Mouse (Mus musculus) spleen, adult 2 months (tissue): ENCODE measurements around the gene Rpl13a. TPM values are rescaled to one million over a fixed set of nuclear protein-coding genes. Genes with fewer than 3 reads are reported as not detected.
A peak's percentile ranks its signal among the peaks of the same experiment; 100 is the strongest.
"Not testable (repeated sequence)": the region's sequence is repeated elsewhere in the genome, so short reads cannot be mapped to it uniquely, and the experiment has no call there.

Experiments
- DNase-seq, 2 experiments: peaks; one replicate each; pipeline versions ENCODE4 v3.0.0 to v3.0.0-alpha.2; 2012 to 2021; ENCODE audit warnings: low spot score in 2 of 2, low read depth in 1 of 2
- H3K27ac ChIP-seq: fragments of 200-500 bp; 2 replicates; pipeline ENCODE4 v1.5.1; 2012; ENCODE audit warnings: low read length, inconsistent platforms; ENCODE audit not compliant: insufficient read depth
- H3K27me3 ChIP-seq: fragments of 200-500 bp; 2 replicates; pipeline ENCODE4 v1.6.1; 2012; ENCODE audit warnings: mild to moderate bottlenecking, moderate library complexity, low read length, inconsistent platforms; ENCODE audit not compliant: control insufficient read depth, insufficient read depth
- H3K36me3 ChIP-seq: fragments of 200-500 bp; 2 replicates; pipeline ENCODE4 v1.6.1; 2012; ENCODE audit warnings: mild to moderate bottlenecking, low read length, inconsistent platforms; ENCODE audit not compliant: control insufficient read depth, insufficient read depth
- H3K4me1 ChIP-seq: fragments of 200-500 bp; 2 replicates; pipeline ENCODE4 v1.6.1; 2011; ENCODE audit warnings: inconsistent platforms; ENCODE audit not compliant: control insufficient read depth, insufficient read depth, insufficient read length
- H3K4me3 ChIP-seq: fragments of 200-500 bp; 2 replicates; pipeline ENCODE4 v1.5.1; 2011; ENCODE audit warnings: mild to moderate bottlenecking, inconsistent platforms; ENCODE audit not compliant: insufficient read depth, insufficient read length; ENCODE audit errors: extremely low read depth
- CTCF ChIP-seq: fragments of 200-500 bp; IDR thresholded peaks from 2 replicates; pipeline ENCODE4 v1.5.1; 2011; ENCODE audit warnings: mild to moderate bottlenecking, inconsistent platforms; ENCODE audit not compliant: insufficient read depth, insufficient read length, insufficient replicate concordance; ENCODE audit errors: extremely low read depth
- POLR2A ChIP-seq: fragments of 200-500 bp; IDR thresholded peaks from 2 replicates; pipeline ENCODE4 v1.6.1; 2011; ENCODE audit warnings: low read depth, low read length, inconsistent platforms
- WGBS: fragments of 180-500 bp; shearing (Covaris S2); methylation state at CpG from one replicate; pipeline ENCODE4 v1.1.7; 2018; 5-methylcytosine and 5-hydroxymethylcytosine counted together
- polyA plus RNA-seq: library from polyadenylated mRNA; depleted of rRNA; stranded (reverse); fragments of >200 nt; gene quantifications from 2 replicates; pipeline ENCODE4 v1.2.3, GENCODE M21; 2012

The Rpl13a gene
- polyA plus RNA-seq, 1 experiment: 1,860 TPM

- Histone ChIP-seq H3K36me3 (peaks cover 6% of the 10 kb centered on the region), H3K4me3 (no peak overlapping the region), H3K4me1 (no peaks in the 10 kb centered on the region; the same call in 1 of the 2 replicates), H3K27ac (no peak overlapping the region), H3K27me3 (no peaks in the 10 kb centered on the region)
- TF ChIP-seq CTCF: no peak
- TF ChIP-seq POLR2A: no peak
- 92% methylated on average over 14 of the region's 14 CpGs for WGBS
- DNase-seq: no peak
These were observed 28.9 kb upstream of the Rpl13a start for GRCm38 (mm10) chr7:45157459-45157858.

DNA sequence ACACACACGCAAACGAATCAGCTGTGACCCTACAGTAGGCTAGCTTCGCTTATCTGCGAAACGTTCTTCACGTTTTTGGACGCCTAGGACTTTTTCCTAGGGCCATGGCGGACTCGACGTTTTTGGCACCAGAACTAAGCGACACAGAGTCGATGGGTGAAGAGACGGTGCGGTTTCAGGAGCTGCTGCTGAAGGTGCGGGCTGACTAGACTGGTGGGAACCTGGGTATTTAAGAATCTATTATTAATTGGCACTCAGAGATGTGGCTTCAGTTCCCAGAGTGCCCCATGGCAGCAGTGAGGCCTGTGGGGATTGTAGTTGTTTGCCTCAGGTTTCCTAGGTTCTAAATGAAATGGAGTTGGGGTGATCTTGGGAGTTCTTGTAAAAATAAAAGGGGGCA lies 27.6 kb upstream of the Rpl13a start:
- 95% methylated on average over 15 of the region's 15 CpGs for WGBS
- no peak for TF ChIP-seq POLR2A
- no peak for TF ChIP-seq CTCF
- Histone ChIP-seq H3K4me1 (no peaks in the 10 kb centered on the region; the same call in 1 of the 2 replicates), H3K4me3 (no peak overlapping the region), H3K36me3 (peaks cover 6% of the 10 kb centered on the region), H3K27ac (no peak overlapping the region), H3K27me3 (no peaks in the 10 kb centered on the region)
- no peak for DNase-seq

GRCm38 (mm10) chr7:45155590-45155989 lies 27.0 kb upstream of the Rpl13a start:
- DNase-seq: no peak
- Histone ChIP-seq H3K4me1 (no peaks in the 10 kb centered on the region; the same call in 1 of the 2 replicates), H3K36me3 (peaks cover 6% of the 10 kb centered on the region), H3K27me3 (no peaks in the 10 kb centered on the region), H3K4me3 (no peak overlapping the region), H3K27ac (no peak overlapping the region)
- TF ChIP-seq CTCF: no peak
- no peak for TF ChIP-seq POLR2A
- WGBS: 95% methylated on average over 9 of the region's 9 CpGs

DNA sequence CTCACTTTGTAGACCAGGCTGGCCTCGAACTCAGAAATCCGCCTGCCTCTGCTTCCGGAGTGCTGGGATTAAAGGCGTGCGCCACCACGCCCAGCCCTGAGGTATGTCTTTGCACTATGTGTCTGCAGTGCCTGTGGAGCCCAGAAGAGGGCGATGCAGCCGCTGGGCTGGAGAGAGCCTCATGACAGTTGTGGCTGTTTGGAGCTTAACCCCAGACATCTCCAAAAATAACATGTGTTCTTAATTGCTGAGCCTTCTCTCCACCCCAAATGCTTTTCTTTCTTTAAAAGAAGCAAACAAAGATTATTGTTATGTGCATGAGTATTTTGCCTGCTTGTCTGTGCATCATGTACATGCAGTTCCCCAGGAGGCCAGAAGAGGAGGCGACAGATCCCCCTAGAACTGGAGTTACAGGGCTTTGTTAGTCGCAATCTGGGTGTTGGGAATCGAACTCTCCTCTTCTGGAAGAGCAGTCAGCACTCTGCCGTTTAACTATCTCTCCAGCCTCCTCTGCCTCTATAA lies 26.5 kb upstream of the Rpl13a start:
- no peaks in the 10 kb centered on the region; the same call in 1 of the 2 replicates for H3K4me1 ChIP-seq
- TF ChIP-seq POLR2A (no peak), CTCF (peak; percentile 7; the same call in 1 of the 2 replicates)
- peak in 1 of 2 experiments; percentile 22 for DNase-seq
- H3K27me3 ChIP-seq: no peaks in the 10 kb centered on the region
- H3K36me3 ChIP-seq: peaks cover 6% of the 10 kb centered on the region
- H3K27ac ChIP-seq: no peak overlapping the region
- H3K4me3 ChIP-seq: no peak overlapping the region
- WGBS: 78% methylated on average over 12 of the region's 12 CpGs

DNA sequence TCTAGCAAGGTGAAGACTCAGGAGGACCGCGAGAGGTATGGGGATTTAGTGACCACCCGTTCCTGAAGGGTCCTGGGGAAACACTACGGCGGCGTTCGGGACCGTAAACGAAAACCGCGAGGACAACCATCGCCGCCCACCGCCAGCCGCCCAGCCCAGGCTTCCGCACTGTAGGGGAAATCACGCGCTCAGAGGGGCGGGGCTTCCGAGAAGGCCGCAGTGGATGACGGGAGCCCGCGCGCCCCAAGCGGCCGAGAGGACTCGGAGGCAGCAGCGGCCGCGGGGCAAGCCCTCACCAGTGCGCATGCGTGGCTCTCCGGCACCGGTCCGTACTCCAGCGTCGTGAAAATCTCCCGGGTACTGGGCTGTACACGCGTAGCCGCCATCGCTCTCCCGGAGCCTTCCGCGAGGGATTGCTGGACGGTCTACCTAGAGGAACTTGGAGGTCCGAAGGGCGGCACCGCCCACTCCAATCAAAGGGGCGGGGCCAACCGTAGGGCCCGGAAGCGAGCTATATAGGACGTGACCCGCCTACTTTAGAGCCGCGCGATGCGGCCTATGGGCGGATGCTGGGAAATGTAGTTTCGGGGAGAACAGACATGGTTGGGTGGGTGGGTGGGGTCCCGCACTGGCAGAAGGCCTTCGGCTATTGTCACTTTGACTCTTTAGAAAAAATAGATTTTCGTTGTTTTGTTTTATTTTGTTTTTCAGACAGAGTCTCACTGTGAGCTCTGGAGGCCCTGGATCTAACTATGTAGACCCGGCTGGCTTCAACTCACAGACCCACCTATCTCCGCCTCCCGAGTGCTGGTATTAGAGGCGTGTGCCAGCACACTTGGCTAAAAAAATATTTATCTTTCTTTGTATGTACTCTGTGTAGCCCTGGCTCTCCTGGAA lies 25.8 kb upstream of the Rpl13a start, which contains the start of the genes Pih1d1 and Aldh16a1:
Pih1d1 (plus strand) TSS at position 208 of the 897 bp plus-strand sequence.
Aldh16a1 (minus strand) TSS at position 489 of the 897 bp plus-strand sequence.
- peak within 1 kb of the TSS; percentile 92 for H3K4me3 ChIP-seq
- TF ChIP-seq POLR2A (peak; percentile 97), CTCF (peak; percentile 55; the same call in 1 of the 2 replicates)
- H3K4me1 ChIP-seq: no peaks in the 10 kb centered on the region; the same call in 1 of the 2 replicates
- H3K27ac ChIP-seq: peak within 1 kb of the TSS; percentile 97
- H3K27me3 ChIP-seq: no peaks in the 10 kb centered on the region
- WGBS: 2% methylated on average over 69 of the region's 69 CpGs
- DNase-seq: peak; percentile 93 to 96
- H3K36me3 ChIP-seq: peaks cover 4% of the 10 kb centered on the region

DNA sequence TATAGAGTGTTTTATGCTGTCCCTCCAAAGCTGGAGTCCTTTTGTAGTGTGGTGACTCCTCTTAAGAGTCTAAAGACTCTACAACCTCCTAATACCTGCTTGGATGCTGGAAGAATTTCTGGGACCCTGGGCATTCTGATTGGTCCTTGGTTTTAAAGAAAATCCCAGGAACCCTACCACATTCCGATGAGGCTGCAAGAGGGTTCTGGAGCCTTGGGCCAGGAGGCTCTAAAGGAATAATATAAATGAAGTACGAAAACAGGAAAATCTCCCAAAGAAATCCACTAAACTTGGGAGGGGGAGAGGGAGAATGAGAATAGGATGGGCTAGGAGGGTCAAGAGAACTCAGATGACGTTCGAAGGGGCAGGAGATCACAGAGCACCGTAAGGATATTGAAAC lies 25.0 kb upstream of the Rpl13a start:
- peak overlapping the region; percentile 92 for H3K4me3 ChIP-seq
- H3K4me1 ChIP-seq: no peaks in the 10 kb centered on the region; the same call in 1 of the 2 replicates
- no peaks in the 10 kb centered on the region for H3K27me3 ChIP-seq
- WGBS: 3% methylated on average over 5 of the region's 5 CpGs
- peaks cover 2% of the 10 kb centered on the region for H3K36me3 ChIP-seq
- peak overlapping the region; percentile 97 for H3K27ac ChIP-seq
- TF ChIP-seq POLR2A (no peak), CTCF (no peak)
- DNase-seq: no peak

DNA sequence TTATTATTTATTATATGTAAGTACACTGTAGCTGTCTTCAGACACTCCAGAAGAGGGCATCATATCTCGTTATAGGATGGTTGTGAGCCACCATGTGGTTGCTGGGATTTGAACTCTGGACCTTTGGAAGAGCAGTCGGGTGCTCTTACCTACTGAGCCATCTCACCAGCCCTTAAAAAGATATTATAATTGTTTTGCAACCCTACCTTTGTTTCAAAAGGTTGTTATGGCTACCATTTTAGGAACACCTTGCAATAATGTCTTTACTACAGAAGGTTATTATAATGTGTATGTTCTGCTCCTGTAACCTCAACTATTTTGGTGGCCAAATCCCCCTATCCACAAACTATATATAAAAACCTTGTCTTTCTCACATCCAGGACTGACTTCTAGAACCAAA lies 24.5 kb upstream of the Rpl13a start:
- H3K36me3 ChIP-seq, DNase-seq, H3K4me3 ChIP-seq, H3K27me3 ChIP-seq, H3K4me1 ChIP-seq, H3K27ac ChIP-seq: not testable (repeated sequence)
- WGBS: 84% methylated on average over 2 of the region's 2 CpGs
